Mouse (Mus musculus) MEL (cell line): ENCODE results near the gene Klf16. TPM values are rescaled to one million over a fixed set of nuclear protein-coding genes. Genes with fewer than 3 reads are reported as not detected.

Experiments
- DNase-seq: peaks from one replicate; pipeline ENCODE4 v3.0.0; 2011; ENCODE audit warnings: low read depth, low spot score
- H3K27ac ChIP-seq: 2 replicates; pipeline ENCODE4 v1.5.1; 2012; ENCODE audit warnings: low read depth, mild to moderate bottlenecking, control low read depth, low read length, moderate library complexity; ENCODE audit not compliant: control insufficient read depth
- H3K27me3 ChIP-seq, 2 experiments: fragments of 150-350 bp in 1 of 2; sonication (generic) in 1 of 2; 2 replicates each; pipeline ENCODE4 v1.6.1; 2012; ENCODE audit warnings: low read length in 2 of 2, mild to moderate bottlenecking in 2 of 2, improper control_type of control experiment in 1 of 2, moderate library complexity in 1 of 2; ENCODE audit not compliant: insufficient read depth in 2 of 2, control insufficient read depth in 1 of 2
- H3K36me3 ChIP-seq, 2 experiments: 2 replicates each; pipeline ENCODE4 v1.6.1; 2012 to 2014; ENCODE audit warnings: low read length in 2 of 2, improper control_type of control experiment in 1 of 2, inconsistent platforms in 1 of 2, mild to moderate bottlenecking in 1 of 2; ENCODE audit not compliant: insufficient read depth in 2 of 2, control insufficient read depth in 1 of 2
- H3K4me1 ChIP-seq, 2 experiments: fragments of 150-350 bp in 1 of 2; sonication (generic) in 1 of 2; 2 replicates each; pipeline ENCODE4 v1.6.1; 2012; ENCODE audit warnings: low read length in 2 of 2, improper control_type of control experiment in 1 of 2, mild to moderate bottlenecking in 1 of 2; ENCODE audit not compliant: insufficient read depth in 2 of 2, control insufficient read depth in 1 of 2
- H3K4me3 ChIP-seq, 2 experiments: fragments of 150-350 bp in 1 of 2; sonication (generic) in 1 of 2; 2 replicates each; pipeline ENCODE4 v1.5.1; 2012; ENCODE audit warnings: low read depth in 2 of 2, low read length in 2 of 2, mild to moderate bottlenecking in 2 of 2, moderate library complexity in 2 of 2, control low read depth in 1 of 2, improper control_type of control experiment in 1 of 2; ENCODE audit not compliant: control insufficient read depth in 1 of 2, insufficient read depth in 1 of 2
- H3K79me2 ChIP-seq: 2 replicates; pipeline ENCODE4 v1.6.1; 2012; ENCODE audit warnings: mild to moderate bottlenecking, low read length, moderate library complexity; ENCODE audit not compliant: control insufficient read depth, poor library complexity, insufficient read depth
- H3K9ac ChIP-seq: 2 replicates; pipeline ENCODE4 v1.6.1; 2012; ENCODE audit warnings: low read depth, mild to moderate bottlenecking, control low read depth, low read length, moderate library complexity; ENCODE audit not compliant: control insufficient read depth, poor library complexity, severe bottlenecking
- H3K9me3 ChIP-seq: fragments of 150-350 bp; sonication (generic); replicated peaks from 2 replicates; pipeline ENCODE4 v1.6.1; 2012; ENCODE audit warnings: mild to moderate bottlenecking, low read length, improper control_type of control experiment, moderate library complexity; ENCODE audit not compliant: insufficient read depth
- BHLHE40 ChIP-seq: IDR thresholded peaks from 2 replicates; pipeline ENCODE4 v1.6.1; 2012; ENCODE audit warnings: low read depth, mild to moderate bottlenecking, inconsistent platforms, low read length, improper control_type of control experiment, borderline replicate concordance
- CHD1 ChIP-seq: IDR thresholded peaks from 2 replicates; pipeline ENCODE4 v1.6.1; 2012; ENCODE audit warnings: low read depth, mild to moderate bottlenecking, inconsistent platforms, low read length, improper control_type of control experiment
- CHD2 ChIP-seq: IDR thresholded peaks from 2 replicates; pipeline ENCODE4 v1.6.1; 2011; ENCODE audit warnings: low read length, improper control_type of control experiment
- CTCF ChIP-seq, 3 experiments: IDR thresholded peaks in 2 of 3; conservative IDR thresholded peaks in 1 of 3; 2 replicates each; pipeline ENCODE4 v1.5.1; 2011 to 2012; ENCODE audit warnings: low read length in 3 of 3, low read depth in 2 of 3, mild to moderate bottlenecking in 2 of 3, improper control_type of control experiment in 1 of 3, inconsistent platforms in 1 of 3, mixed read lengths in 1 of 3, moderate library complexity in 1 of 3; ENCODE audit not compliant: control insufficient read depth in 1 of 3, insufficient read depth in 1 of 3, poor library complexity in 1 of 3, severe bottlenecking in 1 of 3
- E2F4 ChIP-seq: IDR thresholded peaks from 2 replicates; pipeline ENCODE4 v1.6.1; 2011; ENCODE audit warnings: low read depth, low read length, improper control_type of control experiment, borderline replicate concordance
- ELF1 ChIP-seq: IDR thresholded peaks from 2 replicates; pipeline ENCODE4 v1.6.1; 2014; ENCODE audit warnings: low read depth, mild to moderate bottlenecking, inconsistent platforms, low read length, improper control_type of control experiment, moderate library complexity
- EP300 ChIP-seq, 2 experiments: IDR thresholded peaks; 2 replicates each; pipeline ENCODE4 v1.6.1; 2011; ENCODE audit warnings: improper control_type of control experiment in 2 of 2, low read length in 2 of 2, low read depth in 1 of 2, mild to moderate bottlenecking in 1 of 2
- ETS1 ChIP-seq: IDR thresholded peaks from 2 replicates; pipeline ENCODE4 v1.6.1; 2012; ENCODE audit warnings: low read depth, mild to moderate bottlenecking, inconsistent platforms, low read length, improper control_type of control experiment, moderate library complexity
- GABPA ChIP-seq: IDR thresholded peaks from 2 replicates; pipeline ENCODE4 v1.6.1; 2012; ENCODE audit warnings: low read depth, mild to moderate bottlenecking, inconsistent platforms, low read length, improper control_type of control experiment, moderate library complexity
- GATA1 ChIP-seq: IDR thresholded peaks from 2 replicates; pipeline ENCODE4 v1.6.1; 2011; ENCODE audit warnings: low read depth, low read length, improper control_type of control experiment
- KAT2A ChIP-seq: conservative IDR thresholded peaks from 2 replicates; pipeline ENCODE4 v1.6.1; 2012; ENCODE audit warnings: low read depth, low read length, improper control_type of control experiment, inconsistent platforms
- MAFK ChIP-seq: IDR thresholded peaks from 2 replicates; pipeline ENCODE4 v1.6.1; 2011; ENCODE audit warnings: low read depth, mild to moderate bottlenecking, low read length, improper control_type of control experiment, borderline replicate concordance
- MEF2A ChIP-seq: IDR thresholded peaks from 2 replicates; pipeline ENCODE4 v1.6.1; 2014; ENCODE audit warnings: low read depth, mild to moderate bottlenecking, inconsistent platforms, low read length, improper control_type of control experiment; ENCODE audit not compliant: poor library complexity, insufficient replicate concordance, severe bottlenecking; ENCODE audit errors: extremely low read depth
- MXI1 ChIP-seq: IDR thresholded peaks from 2 replicates; pipeline ENCODE4 v1.6.1; 2011; ENCODE audit warnings: mild to moderate bottlenecking, low read depth, low read length, improper control_type of control experiment
- MYB ChIP-seq: IDR thresholded peaks from 2 replicates; pipeline ENCODE4 v1.6.1; 2011; ENCODE audit warnings: mild to moderate bottlenecking, low read depth, low read length, improper control_type of control experiment
- MYC ChIP-seq: IDR thresholded peaks from 2 replicates; pipeline ENCODE4 v1.6.1; 2011; ENCODE audit warnings: low read depth, mild to moderate bottlenecking, low read length, improper control_type of control experiment, moderate library complexity
- NELFE ChIP-seq: IDR thresholded peaks from 2 replicates; pipeline ENCODE4 v1.6.1; 2011; ENCODE audit warnings: low read depth, low read length, improper control_type of control experiment
- NRF1 ChIP-seq: IDR thresholded peaks from 2 replicates; pipeline ENCODE4 v1.6.1; 2014; ENCODE audit warnings: low read depth, mild to moderate bottlenecking, inconsistent platforms, low read length, improper control_type of control experiment, moderate library complexity; ENCODE audit not compliant: poor library complexity, insufficient read depth, severe bottlenecking
- POLR2A ChIP-seq, 2 experiments: IDR thresholded peaks; 2 replicates each; pipeline ENCODE4 v1.6.1; 2011 to 2012; ENCODE audit warnings: low read length in 2 of 2, mild to moderate bottlenecking in 2 of 2, control low read depth in 1 of 2, improper control_type of control experiment in 1 of 2, low read depth in 1 of 2, moderate library complexity in 1 of 2; ENCODE audit not compliant: control insufficient read depth in 1 of 2, insufficient read depth in 1 of 2, poor library complexity in 1 of 2
- POLR2AphosphoS2 ChIP-seq: IDR thresholded peaks from 2 replicates; pipeline ENCODE4 v1.6.1; 2011; ENCODE audit warnings: low read length, improper control_type of control experiment
- POLR2AphosphoS5 ChIP-seq: IDR thresholded peaks from 2 replicates; pipeline ENCODE4 v1.6.1; 2012; ENCODE audit warnings: low read depth, borderline replicate concordance, mild to moderate bottlenecking, inconsistent platforms, low read length, moderate library complexity, mixed read lengths
- RAD21 ChIP-seq: IDR thresholded peaks from 2 replicates; pipeline ENCODE4 v1.6.1; 2011; ENCODE audit warnings: mild to moderate bottlenecking, low read depth, low read length, improper control_type of control experiment
- RCOR1 ChIP-seq: IDR thresholded peaks from 2 replicates; pipeline ENCODE4 v1.6.1; 2012; ENCODE audit warnings: low read depth, mild to moderate bottlenecking, inconsistent platforms, low read length, improper control_type of control experiment
- SIN3A ChIP-seq: IDR thresholded peaks from 2 replicates; pipeline ENCODE4 v1.6.1; 2012; ENCODE audit warnings: low read length, improper control_type of control experiment, inconsistent platforms
- SMC3 ChIP-seq: IDR thresholded peaks from 2 replicates; pipeline ENCODE4 v1.6.1; 2011; ENCODE audit warnings: low read depth, low read length, improper control_type of control experiment
- TAL1 ChIP-seq: IDR thresholded peaks from 2 replicates; pipeline ENCODE4 v1.6.1; 2012; ENCODE audit warnings: mild to moderate bottlenecking, inconsistent platforms, low read length, moderate library complexity, mixed read lengths
- TCF12 ChIP-seq: IDR thresholded peaks from 2 replicates; pipeline ENCODE4 v1.6.1; 2014; ENCODE audit warnings: low read depth, mild to moderate bottlenecking, inconsistent platforms, low read length, improper control_type of control experiment, moderate library complexity
- UBTF ChIP-seq: IDR thresholded peaks from 2 replicates; pipeline ENCODE4 v1.6.1; 2012; ENCODE audit warnings: low read depth, mild to moderate bottlenecking, inconsistent platforms, low read length, improper control_type of control experiment, moderate library complexity, borderline replicate concordance; ENCODE audit not compliant: insufficient read depth
- USF1 ChIP-seq: IDR thresholded peaks from 2 replicates; pipeline ENCODE4 v1.6.1; 2014; ENCODE audit warnings: low read depth, mild to moderate bottlenecking, inconsistent platforms, low read length, improper control_type of control experiment, moderate library complexity
- USF2 ChIP-seq, 2 experiments: IDR thresholded peaks; 2 replicates each; pipeline ENCODE4 v1.6.1; 2011 to 2012; ENCODE audit warnings: improper control_type of control experiment in 2 of 2, low read length in 2 of 2, borderline replicate concordance in 1 of 2, inconsistent platforms in 1 of 2, low read depth in 1 of 2, mild to moderate bottlenecking in 1 of 2; ENCODE audit not compliant: insufficient read depth in 1 of 2
- ZC3H11A ChIP-seq: IDR thresholded peaks from 2 replicates; pipeline ENCODE4 v1.6.1; 2012; ENCODE audit warnings: low read depth, mild to moderate bottlenecking, inconsistent platforms, low read length, improper control_type of control experiment
- ZKSCAN1 ChIP-seq: IDR thresholded peaks from 2 replicates; pipeline ENCODE4 v1.6.1; 2012; ENCODE audit warnings: low read depth, mild to moderate bottlenecking, inconsistent platforms, low read length, improper control_type of control experiment, moderate library complexity
- ZMIZ1 ChIP-seq: IDR thresholded peaks from 2 replicates; pipeline ENCODE4 v1.6.1; 2012; ENCODE audit warnings: low read depth, mild to moderate bottlenecking, inconsistent platforms, low read length, improper control_type of control experiment, moderate library complexity
- ZNF384 ChIP-seq: IDR thresholded peaks from 2 replicates; pipeline ENCODE4 v1.6.1; 2012; ENCODE audit warnings: low read depth, mild to moderate bottlenecking, inconsistent platforms, low read length, improper control_type of control experiment
- polyA plus RNA-seq, 2 experiments: library from polyadenylated mRNA; stranded (reverse) in 1 of 2; unstranded in 1 of 2; fragments of >175 nt in 1 of 2; fragments of >200 nt in 1 of 2; gene quantifications; 2 replicates each; pipeline versions ENCODE4 v1.2.1 to v1.2.4; 2012; ENCODE audit warnings: low replicate concordance in 2 of 2, low read depth in 1 of 2; ENCODE audit not compliant: insufficient read length in 2 of 2, insufficient read depth in 1 of 2, missing spikeins in 1 of 2
- total RNA-seq: library from RNA; depleted of rRNA; stranded (reverse); fragments of 300-350 nt; gene quantifications from 2 replicates; pipeline ENCODE4 v1.2.3, GENCODE M21; 2012

Gene Klf16
- total and polyA plus RNA-seq, 3 experiments = 37.1 to 51.1 TPM; not detected in 1

GRCm38 (mm10) chr10:80570871-80571836, 6.0 kb downstream of the Klf16 start:
- H3K4me1 ChIP-seq = peaks cover 12 to 59% of the 10 kb centered on the region in 2 experiments; a peak in 3 of 4 replicates
- peak overlapping the region; percentile 49 for H3K9ac ChIP-seq
- peaks cover 0 to 41% of the 10 kb centered on the region in 2 experiments; a peak in 2 of 4 replicates for H3K36me3 ChIP-seq
- peak overlapping the region; percentile 13 to 30 for H3K4me3 ChIP-seq
- peak; percentile 62 for DNase-seq
- H3K9me3 ChIP-seq = no peaks in the 10 kb centered on the region
- no peaks in the 10 kb centered on the region for H3K27me3 ChIP-seq
- H3K79me2 ChIP-seq = peaks cover 73% of the 10 kb centered on the region
- H3K27ac ChIP-seq = peak overlapping the region; percentile 68
- TF ChIP-seq ZKSCAN1 = no peak
- no peak for TF ChIP-seq ZMIZ1
- TF ChIP-seq USF2 (IDR thresholded peaks at IDR 0.05; ENCODE audit: borderline replicate concordance in 1 of 2, insufficient read depth in 1 of 2, low read depth in 1 of 2, low read length in 2 of 2) = no peak
- TF ChIP-seq MYC = no peak
- no peak for TF ChIP-seq CHD2
- peak; percentile 7; the same call in 1 of the 2 replicates for TF ChIP-seq ETS1
- no peak for TF ChIP-seq POLR2AphosphoS5
- TF ChIP-seq GATA1 = no peak
- TF ChIP-seq MXI1 = peak; percentile 37
- TF ChIP-seq NRF1 = no peak
- TF ChIP-seq UBTF = no peak
- no peak for TF ChIP-seq RCOR1
- no peak for TF ChIP-seq USF1
- TF ChIP-seq POLR2AphosphoS2 = no peak
- no peak for TF ChIP-seq ELF1
- no peak for TF ChIP-seq CTCF (IDR thresholded peaks at IDR 0.05 in 2 of 3, conservative IDR thresholded peaks at IDR 0.05 in 1 of 3; ENCODE audit: control insufficient read depth in 1 of 3, insufficient read depth in 1 of 3, low read depth in 2 of 3, low read length in 3 of 3, poor library complexity in 1 of 3, severe bottlenecking in 1 of 3)
- no peak for TF ChIP-seq E2F4
- no peak for TF ChIP-seq ZC3H11A
- TF ChIP-seq TAL1 = no peak
- TF ChIP-seq MEF2A = no peak
- no peak for TF ChIP-seq NELFE
- no peak for TF ChIP-seq TCF12
- TF ChIP-seq ZNF384 = no peak
- peak in 1 of 2 experiments; percentile 40; a peak in 1 of 4 replicates for TF ChIP-seq EP300 (IDR thresholded peaks at IDR 0.05; ENCODE audit: low read depth in 1 of 2, low read length in 2 of 2)
- TF ChIP-seq KAT2A = no peak
- TF ChIP-seq MYB = no peak
- TF ChIP-seq CHD1 = no peak
- no peak for TF ChIP-seq RAD21
- TF ChIP-seq MAFK = no peak
- 0 out of 4 replicates have a peak, but pooled peaks of 1 of the 2 experiments have one; percentile 23 for TF ChIP-seq POLR2A (IDR thresholded peaks at IDR 0.05; ENCODE audit: control insufficient read depth in 1 of 2, insufficient read depth in 1 of 2, low read depth in 1 of 2, low read length in 2 of 2, poor library complexity in 1 of 2)
- TF ChIP-seq BHLHE40 = peak; percentile 37; the same call in 1 of the 2 replicates
- no peak for TF ChIP-seq GABPA
- TF ChIP-seq SIN3A = peak; percentile 40
- no peak for TF ChIP-seq SMC3
